Mouse (Mus musculus) c-Kit-positive CD71-negative TER-119-negative erythroid progenitor cells, embryonic 14.5 days (primary cell): ENCODE results near the gene Jag1.

ENCODE experiments used
- DNase-seq: peaks from one replicate; pipeline ENCODE4 v3.0.0-alpha.2; 2013; ENCODE audit warnings: low read depth

The Jag1 gene

GRCm38 (mm10) chr2:137099211-137099734 lies 17.2 kb downstream of the Jag1 start:
- no peak for DNase-seq

GRCm38 (mm10) chr2:137098269-137099035 lies 18.0 kb downstream of the Jag1 start:
- DNase-seq = no peak

- DNase-seq = no peak
These were observed 19.4 kb downstream of the Jag1 start for GRCm38 (mm10) chr2:137096981-137097460.

- DNase-seq = no peak
These were observed 22.1 kb downstream of the Jag1 start for GRCm38 (mm10) chr2:137094301-137094700.

GRCm38 (mm10) chr2:137093298-137093630 lies 23.2 kb downstream of the Jag1 start:
- no peak for DNase-seq

GRCm38 (mm10) chr2:137092523-137093297 lies 23.7 kb downstream of the Jag1 start:
- no peak for DNase-seq

GRCm38 (mm10) chr2:137091766-137092522 lies 24.5 kb downstream of the Jag1 start:
- DNase-seq = no peak

- DNase-seq = no peak
These were observed 28.7 kb downstream of the Jag1 start for GRCm38 (mm10) chr2:137087705-137088104.

- no peak for DNase-seq
These were observed 29.6 kb downstream of the Jag1 start for GRCm38 (mm10) chr2:137086621-137087395.

- no peak for DNase-seq
These were observed 31.2 kb downstream of the Jag1 start for GRCm38 (mm10) chr2:137085257-137085656.

GRCm38 (mm10) chr2:137082896-137083620 lies 33.4 kb downstream of the Jag1 start:
- no peak for DNase-seq

GRCm38 (mm10) chr2:137081001-137081400 lies 35.4 kb downstream of the Jag1 start:
- DNase-seq = no peak

- DNase-seq = no peak
These were observed 36.0 kb downstream of the Jag1 start for GRCm38 (mm10) chr2:137080468-137080867.

GRCm38 (mm10) chr2:137079721-137080320 lies 36.6 kb downstream of the Jag1 start:
- DNase-seq = no peak

GRCm38 (mm10) chr2:137078771-137079170 lies 37.7 kb downstream of the Jag1 start:
- DNase-seq = no peak

- no peak for DNase-seq
These were observed 42.2 kb downstream of the Jag1 start for GRCm38 (mm10) chr2:137074313-137074620.

- DNase-seq = no peak
These were observed 42.8 kb downstream of the Jag1 start for GRCm38 (mm10) chr2:137073473-137074312.

GRCm38 (mm10) chr2:137067479-137068110 lies 48.8 kb downstream of the Jag1 start:
- DNase-seq = no peak

- DNase-seq = no peak
These were observed 51.9 kb downstream of the Jag1 start for GRCm38 (mm10) chr2:137064513-137064912.
